Mouse (Mus musculus) lung, adult 2 months (tissue): ENCODE measurements around the gene Whamm.

Source experiments
- CTCF ChIP-seq: fragments of 200-500 bp; IDR thresholded peaks from 2 replicates; pipeline ENCODE4 v1.5.1; 2011; ENCODE audit warnings: mild to moderate bottlenecking, low read length, control low read depth; ENCODE audit not compliant: insufficient read depth
- POLR2A ChIP-seq: fragments of 200-500 bp; IDR thresholded peaks from 2 replicates; pipeline ENCODE4 v1.6.1; 2011; ENCODE audit warnings: low read depth, mild to moderate bottlenecking, control low read depth, low read length, borderline replicate concordance; ENCODE audit errors: extremely low read depth

DNA sequence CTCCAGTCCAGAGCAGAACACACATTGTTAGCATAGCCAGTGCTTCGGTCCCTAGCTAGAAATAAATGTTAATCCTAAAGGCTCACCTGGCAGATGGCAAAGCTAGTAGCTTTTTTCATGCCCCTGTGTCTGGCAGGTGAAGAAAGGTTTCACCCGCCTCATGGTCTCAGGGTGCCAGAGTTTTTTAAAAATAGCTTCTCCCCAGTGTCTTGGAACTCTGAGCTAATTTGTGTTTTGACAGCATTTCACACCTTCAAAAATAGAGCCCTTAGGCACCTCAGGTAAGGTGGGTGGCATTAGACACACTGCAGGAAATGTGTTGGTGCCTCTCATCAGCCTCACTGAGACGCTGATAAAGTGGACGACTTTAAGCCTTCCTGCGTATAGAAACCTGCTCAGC, 24.0 kb downstream of the Whamm start:
- TF ChIP-seq POLR2A (no peak), CTCF (no peak)
